Mouse (Mus musculus) activated CD4-positive, CD25-positive, alpha-beta regulatory T cell, adult 4 months (primary cell): ENCODE results near the gene Numb. TPM values are rescaled to one million over a fixed set of nuclear protein-coding genes. Genes with fewer than 3 reads are reported as not detected.

Source experiments
- ATAC-seq: one replicate; pipeline ENCODE4 v1.8.0; 2017
- polyA plus RNA-seq, 2 experiments: library from polyadenylated mRNA; unstranded; fragments of 100-300 nt; shearing (Covaris generic); gene quantifications; one replicate each; pipeline ENCODE4 v1.2.1; 2017

The Numb gene
- polyA plus RNA-seq, 2 experiments from 2014 or later = 27.8 to 34.9 TPM

GRCm38 (mm10) chr12:83781204-83781603 lies 140.5 kb downstream of the Numb start:
- ATAC-seq = no peak

DNA sequence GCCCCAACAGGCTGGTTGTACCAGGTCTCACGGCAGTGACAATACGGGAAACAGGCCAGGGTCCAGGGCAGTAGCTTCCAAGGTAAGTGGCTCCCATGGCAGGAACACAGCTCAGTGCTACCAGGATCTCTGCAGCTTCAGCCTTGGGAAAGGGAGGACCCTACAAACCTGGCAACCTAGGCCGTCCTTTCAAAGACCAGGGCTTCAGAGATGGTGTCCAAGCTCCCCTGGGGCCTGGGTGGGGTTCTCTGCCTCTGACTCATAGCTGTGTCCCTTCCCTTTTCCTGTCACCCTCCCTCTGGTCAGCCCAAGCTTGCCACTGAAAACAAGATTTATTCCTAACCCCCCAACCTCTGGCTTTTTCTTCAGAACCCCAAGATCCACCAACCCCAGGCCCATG lies 141.6 kb downstream of the Numb start:
- ATAC-seq = no peak

DNA sequence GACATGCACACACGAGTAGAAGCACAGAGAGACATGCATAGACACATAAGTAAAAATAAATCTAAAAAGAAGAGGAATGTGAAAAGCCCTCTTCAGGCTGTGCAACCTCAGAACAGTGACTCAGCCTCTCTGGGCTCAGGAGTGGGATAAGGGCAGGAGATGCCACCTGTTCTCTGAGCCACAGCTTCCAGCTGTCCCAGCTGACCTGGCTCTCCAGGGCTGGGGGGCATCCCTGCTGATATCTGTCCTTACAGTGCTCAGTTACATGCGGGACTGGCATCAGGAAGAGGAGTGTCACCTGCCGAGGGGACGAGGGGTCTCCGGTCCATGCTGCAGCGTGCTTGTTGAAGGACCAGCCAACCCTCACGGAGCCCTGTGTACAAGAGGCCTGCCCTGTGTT lies 145.0 kb downstream of the Numb start:
- ATAC-seq = no peak

- ATAC-seq = no peak
Measured at GRCm38 (mm10) chr12:83775621-83776020, 146.1 kb downstream of the Numb start.

GRCm38 (mm10) chr12:83770418-83771256 lies 151.1 kb downstream of the Numb start:
- no peak for ATAC-seq

GRCm38 (mm10) chr12:83768235-83768899 lies 153.4 kb downstream of the Numb start:
- no peak for ATAC-seq

- no peak for ATAC-seq
Measured at GRCm38 (mm10) chr12:83767833-83768232, 153.9 kb downstream of the Numb start.

DNA sequence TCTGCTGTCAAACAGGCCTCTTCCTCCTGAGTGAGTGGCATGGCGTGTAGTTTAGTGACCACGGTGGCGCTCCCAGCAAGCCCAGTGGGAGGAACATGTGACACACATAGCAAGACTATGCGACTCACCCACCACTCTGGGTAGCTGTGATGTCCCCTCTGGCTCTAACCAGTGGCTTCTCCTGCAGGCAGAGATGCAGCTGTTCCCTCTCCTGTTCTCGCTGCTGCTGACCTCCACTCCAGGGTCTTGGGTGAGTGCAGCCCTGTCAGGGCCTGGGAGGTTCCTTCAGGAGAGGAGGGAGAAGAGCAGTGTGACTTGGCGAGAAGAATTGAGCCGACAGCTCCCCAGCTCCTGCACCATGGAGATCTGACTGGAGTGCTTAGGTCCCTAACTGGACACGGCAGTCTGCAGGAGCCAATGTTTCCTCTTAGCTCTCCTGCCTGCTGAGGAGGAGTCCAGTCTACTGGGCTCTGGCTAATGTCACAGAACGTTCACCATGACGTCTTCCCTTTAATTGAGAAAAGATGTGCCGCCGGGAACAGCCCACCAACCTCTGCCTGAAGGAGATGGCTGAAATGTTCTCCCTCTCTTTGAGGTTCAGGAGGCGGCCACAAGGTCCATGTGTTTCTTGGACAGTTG lies 155.7 kb downstream of the Numb start:
- ATAC-seq = no peak

GRCm38 (mm10) chr12:83764519-83764918 lies 157.2 kb downstream of the Numb start:
- ATAC-seq = no peak

DNA sequence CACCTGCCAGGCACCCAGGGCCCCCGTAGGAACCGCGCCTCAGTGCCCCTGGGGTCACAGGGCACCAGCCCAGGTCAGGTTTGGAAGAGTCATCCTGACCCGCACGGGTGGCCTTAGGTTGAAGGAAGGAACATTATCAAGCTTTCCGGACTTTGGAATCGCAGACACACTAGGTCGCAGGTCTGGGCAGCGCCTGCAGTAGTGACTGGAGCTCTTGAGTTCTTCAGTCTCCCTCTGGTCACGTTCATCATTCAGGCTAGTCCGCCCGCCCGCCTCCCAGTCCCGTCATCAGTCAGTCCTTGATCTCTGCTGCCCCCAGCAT lies 157.7 kb downstream of the Numb start:
- ATAC-seq = no peak

DNA sequence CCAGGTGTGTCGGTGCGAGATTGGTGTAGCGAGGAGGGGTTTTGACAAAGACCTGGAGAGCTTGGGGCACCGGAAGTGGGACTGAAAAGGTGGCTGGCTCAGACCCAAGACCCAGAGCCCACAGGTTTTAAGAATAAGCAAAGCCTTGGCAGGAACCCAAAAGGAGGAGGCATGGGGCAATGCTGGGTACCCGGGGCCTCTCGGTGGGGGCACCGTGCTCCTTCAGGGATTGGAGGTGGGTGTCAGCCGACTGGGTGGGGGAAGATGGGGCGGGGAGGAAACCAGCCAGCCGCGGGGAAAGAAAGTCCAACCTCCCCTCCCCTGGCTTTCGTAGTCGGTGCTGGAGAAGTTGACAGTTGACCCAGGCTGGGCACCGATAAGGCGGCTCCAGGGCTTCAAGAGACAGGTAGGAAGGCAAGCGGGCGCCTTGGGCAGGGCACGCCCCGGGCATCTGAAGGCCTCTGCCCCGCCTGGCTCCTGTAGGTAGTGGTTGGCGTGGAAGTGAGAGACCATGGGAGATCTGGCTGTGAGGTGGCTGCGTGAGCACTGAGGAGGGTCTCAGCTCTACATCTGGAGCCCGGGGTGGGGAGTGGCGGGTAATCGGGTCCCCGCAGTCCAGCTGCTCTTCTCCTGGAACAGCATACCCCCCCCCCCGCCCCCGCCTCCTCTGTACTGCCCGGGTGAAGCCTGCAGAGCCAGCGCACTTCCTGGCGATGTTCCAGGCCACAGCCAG lies 158.3 kb downstream of the Numb start, which contains the start of gene Papln:
TSS of gene Papln (plus strand) at position 324 of the 733 bp plus-strand sequence.
- no peak for ATAC-seq

DNA sequence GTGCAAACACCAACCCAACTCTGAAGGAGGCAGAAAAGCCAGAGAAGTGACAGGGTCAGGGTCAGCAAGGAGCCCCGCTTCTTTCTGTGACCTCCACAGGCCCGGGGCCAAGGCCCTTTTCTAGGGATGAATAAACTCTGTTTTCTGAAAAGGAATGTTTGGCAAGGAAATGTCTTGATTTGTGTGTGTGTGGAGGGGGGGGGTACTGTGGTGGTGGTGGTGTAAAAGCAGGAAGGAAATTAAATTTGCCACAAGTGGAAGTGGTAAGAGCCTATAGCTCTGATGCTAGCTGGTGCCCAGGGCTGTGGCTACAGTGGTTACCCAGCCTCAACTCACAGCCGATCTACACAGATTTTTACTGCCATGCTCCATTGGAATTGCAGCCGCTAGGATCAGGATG lies 159.0 kb downstream of the Numb start:
- no peak for ATAC-seq

DNA sequence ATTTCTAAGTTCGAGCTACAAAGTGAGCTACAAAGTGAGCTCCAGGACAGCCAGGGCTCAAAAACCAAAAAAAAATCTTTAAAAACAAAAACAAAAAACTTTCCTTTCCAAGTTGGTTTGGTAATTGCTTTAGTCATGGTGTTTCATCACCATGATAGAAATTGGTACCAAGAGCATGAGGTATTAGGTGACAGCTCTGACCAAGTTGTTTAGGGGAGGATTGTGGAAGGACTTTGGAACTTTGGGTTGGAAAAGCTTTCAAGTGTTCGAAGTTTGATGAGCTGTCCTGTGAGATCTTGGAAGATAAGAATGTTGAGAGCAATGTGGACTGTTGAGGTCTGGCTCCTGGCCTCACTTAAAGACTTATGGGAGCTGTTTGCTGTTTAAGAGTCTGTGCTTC lies 161.5 kb downstream of the Numb start:
- no peak for ATAC-seq

DNA sequence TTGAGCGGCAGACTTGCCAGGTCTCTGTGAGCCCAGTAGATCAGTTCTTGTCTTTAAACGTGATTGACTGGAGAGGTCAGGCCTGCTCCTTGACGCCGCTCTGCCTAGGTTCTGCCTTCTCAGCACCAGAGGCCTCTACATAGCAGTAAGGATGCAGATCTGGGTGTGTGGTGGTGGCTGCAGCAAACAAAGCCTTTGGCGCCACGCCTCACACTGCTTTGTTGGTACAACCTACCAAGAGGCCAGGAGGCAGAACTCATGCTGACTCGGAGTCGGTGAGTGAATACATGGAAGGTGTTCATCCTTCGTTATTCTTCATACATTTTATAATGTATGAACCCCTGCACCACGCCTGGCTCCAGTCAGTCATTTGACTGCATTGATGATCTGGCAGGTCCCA lies 163.0 kb downstream of the Numb start:
- ATAC-seq = no peak

GRCm38 (mm10) chr12:83752495-83752894 lies 169.2 kb downstream of the Numb start:
- ATAC-seq = no peak

DNA sequence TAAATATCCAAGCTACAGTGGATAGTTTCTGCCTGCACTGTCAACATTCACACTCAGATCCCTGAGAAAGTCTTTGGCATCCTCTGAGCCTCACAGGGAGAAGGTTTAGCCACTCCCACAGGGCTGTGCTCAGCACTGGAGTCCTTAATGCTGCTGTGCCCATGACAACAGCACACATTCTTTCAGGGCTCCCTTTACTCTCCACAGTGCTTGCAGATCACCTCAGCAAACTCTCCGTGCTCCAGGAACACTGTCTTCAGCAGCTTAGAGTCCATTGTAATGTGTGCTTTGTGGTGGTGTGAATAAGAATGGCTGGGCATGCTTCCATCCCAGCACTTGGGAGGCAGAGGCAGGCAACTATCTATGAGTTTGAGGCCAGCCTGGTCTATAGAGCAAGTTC lies 172.5 kb downstream of the Numb start:
- ATAC-seq = no peak

Other genes starting within 250 kb of the Numb start
- gene Psen1, start 233.8 kb downstream of the Numb start, polyA plus RNA-seq = 100 to 1,000 TPM in 1 of 2 experiments, 10 to 100 TPM in 1; 95.7 to 120 TPM
- gene Papln, start 158.3 kb downstream of the Numb start, polyA plus RNA-seq = not detected
- 1 to 10 TPM; 1.2 to 2.0 TPM for gene Riox1, start 28.7 kb upstream of the Numb start, polyA plus RNA-seq
- gene Heatr4, start 62.9 kb upstream of the Numb start, polyA plus RNA-seq = not detected
- gene Acot2, start 65.9 kb upstream of the Numb start, polyA plus RNA-seq = 10 to 100 TPM; 24.2 to 34.4 TPM
- not detected for gene Acot1, start 87.6 kb upstream of the Numb start, polyA plus RNA-seq
- gene Acot4, start 116.4 kb upstream of the Numb start, polyA plus RNA-seq = not detected
- not detected for gene Gm49366, start 117.0 kb upstream of the Numb start, polyA plus RNA-seq
- gene Acot3, start 130.2 kb upstream of the Numb start, polyA plus RNA-seq = not detected
- not detected for gene Acot5, start 147.4 kb upstream of the Numb start, polyA plus RNA-seq
- under 1 TPM; 0.61 to 0.89 TPM for gene Acot6, start 178.7 kb upstream of the Numb start, polyA plus RNA-seq
- under 1 TPM in 1 of 2 experiments, not detected in 1; 0.81 TPM for gene Dnal1, start 192.4 kb upstream of the Numb start, polyA plus RNA-seq
- gene Pnma1, start 226.6 kb upstream of the Numb start, polyA plus RNA-seq = not detected